Mouse (Mus musculus): ENCODE results near the gene Diaph3. TPM values are rescaled to one million over a fixed set of nuclear protein-coding genes. Genes with fewer than 3 reads are reported as not detected.

Gene Diaph3
- polyA plus RNA-seq, 1 experiment from 2014 or later, result 9.6 TPM

- H3K9me3 ChIP-seq (replicated peaks; ENCODE audit: control insufficient read depth, low read length), result 0 out of 2 replicates have a peak, but pooled peaks cover 2% of the 10 kb centered on the region
- H3K36me3 ChIP-seq (ENCODE audit: control insufficient read depth, insufficient read depth), result peaks cover 3% of the 10 kb centered on the region; the same call in 1 of the 2 replicates
- H3K4me2 ChIP-seq (ENCODE audit: low read depth, low read length), result no peak overlapping the region
- 97% methylated on average over 2 of the region's 2 CpGs for WGBS
- H3K4me1 ChIP-seq (ENCODE audit: control insufficient read depth, insufficient read depth, low read length), result no peaks in the 10 kb centered on the region
- H3K27ac ChIP-seq (ENCODE audit: low read length), result no peak overlapping the region
- no peaks in the 10 kb centered on the region for H3K27me3 ChIP-seq (ENCODE audit: control insufficient read depth, insufficient read depth, low read length)
- H3K9ac ChIP-seq (ENCODE audit: low read length), result no peak overlapping the region
- H3K4me3 ChIP-seq (ENCODE audit: low read length), result no peak overlapping the region
- no peak for ATAC-seq (replicated peaks; ENCODE audit: extremely low read depth, insufficient read depth, low FRiP score)
Measured at GRCm38 (mm10) chr14:87056169-87056568, 84.9 kb downstream of the Diaph3 start.

- Histone ChIP-seq H3K4me1 (ENCODE audit: control insufficient read depth, insufficient read depth, low read length) (no peaks in the 10 kb centered on the region), H3K4me2 (ENCODE audit: low read depth, low read length) (no peak overlapping the region), H3K9ac (ENCODE audit: low read length) (no peak overlapping the region), H3K36me3 (ENCODE audit: control insufficient read depth, insufficient read depth) (peaks cover 3% of the 10 kb centered on the region; the same call in 1 of the 2 replicates), H3K27ac (ENCODE audit: low read length) (no peak overlapping the region), H3K4me3 (ENCODE audit: low read length) (no peak overlapping the region), H3K9me3 (replicated peaks; ENCODE audit: control insufficient read depth, low read length) (0 out of 2 replicates have a peak, but pooled peaks cover 2% of the 10 kb centered on the region), H3K27me3 (ENCODE audit: control insufficient read depth, insufficient read depth, low read length) (no peaks in the 10 kb centered on the region)
- ATAC-seq (replicated peaks; ENCODE audit: extremely low read depth, insufficient read depth, low FRiP score), result no peak
- 61% methylated on average over 5 of the region's 5 CpGs for WGBS
Measured at GRCm38 (mm10) chr14:87051187-87051586, 89.8 kb downstream of the Diaph3 start.

DNA sequence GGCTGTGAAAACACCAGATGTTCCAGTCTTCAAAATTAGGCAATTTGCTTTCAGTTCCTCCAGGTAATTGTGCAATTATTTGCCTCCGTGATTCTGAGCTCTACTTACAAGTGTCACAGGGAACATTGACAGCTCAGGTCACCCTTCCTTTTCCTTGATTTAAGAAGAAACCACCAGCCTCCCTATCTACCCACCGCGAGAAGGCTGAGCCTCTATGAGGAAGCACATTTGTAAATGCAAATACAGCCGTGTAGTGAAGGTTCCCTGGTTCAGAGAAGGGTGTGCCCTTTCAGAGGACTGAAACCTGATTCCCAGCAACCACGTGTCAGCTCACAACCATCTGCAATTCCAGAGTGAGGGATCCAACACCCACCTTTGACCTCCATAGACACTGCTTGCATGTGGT, 96.6 kb downstream of the Diaph3 start:
- Histone ChIP-seq H3K9me3 (replicated peaks; ENCODE audit: control insufficient read depth, low read length) (no peaks in the 10 kb centered on the region), H3K27me3 (ENCODE audit: control insufficient read depth, insufficient read depth, low read length) (no peaks in the 10 kb centered on the region), H3K9ac (ENCODE audit: low read length) (no peak overlapping the region), H3K27ac (ENCODE audit: low read length) (no peak overlapping the region), H3K36me3 (ENCODE audit: control insufficient read depth, insufficient read depth) (no peaks in the 10 kb centered on the region), H3K4me1 (ENCODE audit: control insufficient read depth, insufficient read depth, low read length) (no peaks in the 10 kb centered on the region), H3K4me3 (ENCODE audit: low read length) (no peak overlapping the region), H3K4me2 (ENCODE audit: low read depth, low read length) (no peak overlapping the region)
- WGBS, result 50% methylated on average over 5 of the region's 5 CpGs
- ATAC-seq (replicated peaks; ENCODE audit: extremely low read depth, insufficient read depth, low FRiP score), result no peak

DNA sequence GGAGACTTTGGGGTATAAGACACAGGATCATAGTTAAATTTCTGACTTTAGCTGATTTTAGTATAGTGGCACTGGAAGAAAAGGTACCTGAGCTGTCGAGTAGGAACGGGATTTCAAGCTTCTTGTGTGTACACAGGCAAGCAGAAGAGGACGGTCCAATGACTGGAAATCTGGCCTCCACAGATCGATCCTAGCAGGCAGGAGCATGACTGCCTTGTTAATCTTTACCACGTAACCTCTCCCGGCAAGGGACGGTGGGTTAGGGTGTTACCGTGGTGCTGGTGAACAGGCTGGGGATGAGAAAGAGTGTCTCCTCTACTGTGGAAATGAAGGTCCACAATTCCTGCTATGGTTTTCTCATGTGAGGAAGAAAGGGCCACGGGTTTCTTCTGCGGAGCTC, 120.8 kb downstream of the Diaph3 start:
- H3K4me3 ChIP-seq (ENCODE audit: low read length), result no peak overlapping the region
- H3K4me2 ChIP-seq (ENCODE audit: low read depth, low read length), result no peak overlapping the region
- H3K4me1 ChIP-seq (ENCODE audit: control insufficient read depth, insufficient read depth, low read length), result peaks cover 4% of the 10 kb centered on the region; the same call in 1 of the 2 replicates
- no peak overlapping the region for H3K9ac ChIP-seq (ENCODE audit: low read length)
- no peak for ATAC-seq (replicated peaks; ENCODE audit: extremely low read depth, insufficient read depth, low FRiP score)
- no peaks in the 10 kb centered on the region for H3K27me3 ChIP-seq (ENCODE audit: control insufficient read depth, insufficient read depth, low read length)
- H3K9me3 ChIP-seq (replicated peaks; ENCODE audit: control insufficient read depth, low read length), result no peaks in the 10 kb centered on the region
- H3K27ac ChIP-seq (ENCODE audit: low read length), result no peak overlapping the region
- WGBS, result 91% methylated on average over 10 of the region's 10 CpGs
- no peaks in the 10 kb centered on the region; the same call in 1 of the 2 replicates for H3K36me3 ChIP-seq (ENCODE audit: control insufficient read depth, insufficient read depth)

GRCm38 (mm10) chr14:87019687-87020086, 121.3 kb downstream of the Diaph3 start:
- no peak overlapping the region for H3K9ac ChIP-seq (ENCODE audit: low read length)
- H3K4me2 ChIP-seq (ENCODE audit: low read depth, low read length), result no peak overlapping the region
- WGBS, result 57% methylated on average over 3 of the region's 3 CpGs
- peaks cover 4% of the 10 kb centered on the region; the same call in 1 of the 2 replicates for H3K4me1 ChIP-seq (ENCODE audit: control insufficient read depth, insufficient read depth, low read length)
- no peak for ATAC-seq (replicated peaks; ENCODE audit: extremely low read depth, insufficient read depth, low FRiP score)
- H3K36me3 ChIP-seq (ENCODE audit: control insufficient read depth, insufficient read depth), result no peaks in the 10 kb centered on the region; the same call in 1 of the 2 replicates
- no peak overlapping the region for H3K27ac ChIP-seq (ENCODE audit: low read length)
- no peaks in the 10 kb centered on the region for H3K27me3 ChIP-seq (ENCODE audit: control insufficient read depth, insufficient read depth, low read length)
- no peaks in the 10 kb centered on the region for H3K9me3 ChIP-seq (replicated peaks; ENCODE audit: control insufficient read depth, low read length)
- no peak overlapping the region for H3K4me3 ChIP-seq (ENCODE audit: low read length)

GRCm38 (mm10) chr14:86997318-86997717, 143.7 kb downstream of the Diaph3 start:
- Histone ChIP-seq H3K9ac (ENCODE audit: low read length) (no peak overlapping the region), H3K36me3 (ENCODE audit: control insufficient read depth, insufficient read depth) (no peaks in the 10 kb centered on the region; the same call in 1 of the 2 replicates), H3K4me1 (ENCODE audit: control insufficient read depth, insufficient read depth, low read length) (no peaks in the 10 kb centered on the region), H3K4me2 (ENCODE audit: low read depth, low read length) (no peak overlapping the region), H3K9me3 (replicated peaks; ENCODE audit: control insufficient read depth, low read length) (no peaks in the 10 kb centered on the region), H3K4me3 (ENCODE audit: low read length) (no peak overlapping the region), H3K27me3 (ENCODE audit: control insufficient read depth, insufficient read depth, low read length) (no peaks in the 10 kb centered on the region), H3K27ac (ENCODE audit: low read length) (no peak overlapping the region)
- WGBS, result 77% methylated on average over 4 of the region's 4 CpGs
- no peak for ATAC-seq (replicated peaks; ENCODE audit: extremely low read depth, insufficient read depth, low FRiP score)

DNA sequence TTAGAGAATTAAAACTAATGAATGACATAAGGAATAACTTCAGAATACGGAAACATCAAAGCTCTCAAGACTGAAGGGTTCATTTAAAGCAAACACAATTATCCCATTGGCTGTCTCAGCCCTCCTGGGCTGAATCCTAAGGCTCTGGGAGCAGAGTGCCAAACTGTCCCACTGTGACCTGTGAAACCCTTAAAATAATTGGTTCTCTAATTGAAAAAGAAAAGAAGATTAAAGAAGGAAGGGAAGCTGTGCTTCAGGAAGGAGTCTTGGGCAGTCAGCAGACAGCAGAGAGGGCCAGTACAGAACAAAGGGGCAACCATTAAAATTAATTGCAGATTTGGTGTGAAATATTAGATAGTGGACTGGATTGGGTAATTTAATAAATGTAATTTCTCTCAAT, 189.9 kb downstream of the Diaph3 start:
- Histone ChIP-seq H3K27ac (ENCODE audit: low read length) (no peak overlapping the region), H3K4me1 (ENCODE audit: control insufficient read depth, insufficient read depth, low read length) (no peaks in the 10 kb centered on the region), H3K9me3 (replicated peaks; ENCODE audit: control insufficient read depth, low read length) (no peaks in the 10 kb centered on the region), H3K4me2 (ENCODE audit: low read depth, low read length) (no peak overlapping the region), H3K4me3 (ENCODE audit: low read length) (no peak overlapping the region), H3K27me3 (ENCODE audit: control insufficient read depth, insufficient read depth, low read length) (no peaks in the 10 kb centered on the region), H3K9ac (ENCODE audit: low read length) (no peak overlapping the region), H3K36me3 (ENCODE audit: control insufficient read depth, insufficient read depth) (no peaks in the 10 kb centered on the region)
- WGBS, result 81% methylated on average over 1 of the region's 1 CpGs
- ATAC-seq (replicated peaks; ENCODE audit: extremely low read depth, insufficient read depth, low FRiP score), result no peak

- Histone ChIP-seq H3K9ac (ENCODE audit: low read length) (no peak overlapping the region), H3K4me1 (ENCODE audit: control insufficient read depth, insufficient read depth, low read length) (no peaks in the 10 kb centered on the region), H3K27ac (ENCODE audit: low read length) (no peak overlapping the region), H3K9me3 (replicated peaks; ENCODE audit: control insufficient read depth, low read length) (no peaks in the 10 kb centered on the region), H3K36me3 (ENCODE audit: control insufficient read depth, insufficient read depth) (no peaks in the 10 kb centered on the region), H3K27me3 (ENCODE audit: control insufficient read depth, insufficient read depth, low read length) (no peaks in the 10 kb centered on the region), H3K4me2 (ENCODE audit: low read depth, low read length) (no peak overlapping the region), H3K4me3 (ENCODE audit: low read length) (no peak overlapping the region)
- no peak for ATAC-seq (replicated peaks; ENCODE audit: extremely low read depth, insufficient read depth, low FRiP score)
- WGBS, result 63% methylated on average over 2 of the region's 2 CpGs
Measured at GRCm38 (mm10) chr14:86937953-86938352, 203.1 kb downstream of the Diaph3 start.

DNA sequence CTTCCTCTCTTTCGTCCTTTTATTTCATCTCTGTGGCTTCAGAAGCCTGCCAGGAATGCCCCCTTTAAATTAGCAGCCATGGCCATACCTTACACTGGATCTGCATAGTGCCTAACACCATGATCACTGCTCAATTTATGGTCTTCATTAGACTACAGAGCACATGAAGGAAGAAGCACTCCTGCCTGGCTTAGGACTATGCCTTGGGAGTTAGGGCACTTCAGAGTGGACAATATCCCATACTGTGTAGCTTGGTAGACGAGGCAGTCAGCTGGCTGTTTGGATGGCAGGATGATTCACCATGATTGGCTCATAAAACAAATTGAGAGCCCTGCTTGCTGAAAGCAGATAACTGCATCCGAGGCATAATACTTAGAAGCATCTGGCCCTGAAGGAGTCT, 204.6 kb downstream of the Diaph3 start:
- no peaks in the 10 kb centered on the region for H3K36me3 ChIP-seq (ENCODE audit: control insufficient read depth, insufficient read depth)
- H3K9ac ChIP-seq (ENCODE audit: low read length), result no peak overlapping the region
- no peak overlapping the region for H3K4me2 ChIP-seq (ENCODE audit: low read depth, low read length)
- no peak overlapping the region for H3K4me3 ChIP-seq (ENCODE audit: low read length)
- H3K27ac ChIP-seq (ENCODE audit: low read length), result no peak overlapping the region
- no peaks in the 10 kb centered on the region for H3K4me1 ChIP-seq (ENCODE audit: control insufficient read depth, insufficient read depth, low read length)
- no peaks in the 10 kb centered on the region for H3K9me3 ChIP-seq (replicated peaks; ENCODE audit: control insufficient read depth, low read length)
- 64% methylated on average over 3 of the region's 3 CpGs for WGBS
- no peak for ATAC-seq (replicated peaks; ENCODE audit: extremely low read depth, insufficient read depth, low FRiP score)
- no peaks in the 10 kb centered on the region for H3K27me3 ChIP-seq (ENCODE audit: control insufficient read depth, insufficient read depth, low read length)

Measured in heart, embryonic 16.5 days (tissue).